Mouse (Mus musculus) c-Kit-positive CD71-negative TER-119-negative erythroid progenitor cells, embryonic 14.5 days (primary cell): ENCODE results near the gene Tnp2.
"Not testable (repeated sequence)": the region's sequence is repeated elsewhere in the genome, so short reads cannot be mapped to it uniquely, and the experiment has no call there.

Source experiments
- DNase-seq: peaks from one replicate; pipeline ENCODE4 v3.0.0-alpha.2; 2013; ENCODE audit warnings: low read depth

The Tnp2 gene

GRCm38 (mm10) chr16:10788271-10788670 lies at the start of gene Tnp2:
TSS of gene Tnp2 (minus strand) at chr16:10788660.
- DNase-seq: no peak

- no peak for DNase-seq
Observed at GRCm38 (mm10) chr16:10837903-10838302, 49.4 kb upstream of the Tnp2 start.

GRCm38 (mm10) chr16:10837250-10837649 lies 48.8 kb upstream of the Tnp2 start:
- DNase-seq: no peak

GRCm38 (mm10) chr16:10836388-10836787 lies 47.9 kb upstream of the Tnp2 start:
- no peak for DNase-seq

- peak; percentile 67 for DNase-seq
Observed at GRCm38 (mm10) chr16:10834911-10835587, 46.6 kb upstream of the Tnp2 start, which contains the start of gene Rmi2. TSS of gene Rmi2 (plus strand) at chr16:10835059.

- no peak for DNase-seq
Observed at GRCm38 (mm10) chr16:10834542-10834910, 46.1 kb upstream of the Tnp2 start.

- DNase-seq: no peak
Observed at GRCm38 (mm10) chr16:10828461-10828805, 40.0 kb upstream of the Tnp2 start.

- DNase-seq: no peak
Observed at GRCm38 (mm10) chr16:10827766-10828460, 39.5 kb upstream of the Tnp2 start.

GRCm38 (mm10) chr16:10827269-10827668 lies 38.8 kb upstream of the Tnp2 start:
- no peak for DNase-seq

- no peak for DNase-seq
Observed at GRCm38 (mm10) chr16:10825840-10826239, 37.4 kb upstream of the Tnp2 start.

GRCm38 (mm10) chr16:10824536-10824935 lies 36.1 kb upstream of the Tnp2 start:
- DNase-seq: no peak

- DNase-seq: no peak
Observed at GRCm38 (mm10) chr16:10821387-10821786, 32.9 kb upstream of the Tnp2 start.

GRCm38 (mm10) chr16:10819966-10820365 lies 31.5 kb upstream of the Tnp2 start:
- no peak for DNase-seq

GRCm38 (mm10) chr16:10818579-10819135 lies 30.2 kb upstream of the Tnp2 start:
- DNase-seq: no peak

GRCm38 (mm10) chr16:10814864-10815263 lies 26.4 kb upstream of the Tnp2 start:
- no peak for DNase-seq

- no peak for DNase-seq
Observed at GRCm38 (mm10) chr16:10813726-10814125, 25.3 kb upstream of the Tnp2 start.

- DNase-seq: no peak
Observed at GRCm38 (mm10) chr16:10812865-10813371, 24.5 kb upstream of the Tnp2 start, which contains the start of gene Gm11172. TSS of gene Gm11172 (plus strand) at chr16:10812915.

- no peak for DNase-seq
Observed at GRCm38 (mm10) chr16:10810376-10810775, 21.9 kb upstream of the Tnp2 start.

GRCm38 (mm10) chr16:10805789-10806527 lies 17.5 kb upstream of the Tnp2 start, which contains the start of gene Prm1:
TSS of gene Prm1 (minus strand) at chr16:10805839.
- no peak for DNase-seq

GRCm38 (mm10) chr16:10802420-10802819 lies 14.0 kb upstream of the Tnp2 start:
- DNase-seq: not testable (repeated sequence)

- no peak for DNase-seq
Observed at GRCm38 (mm10) chr16:10796034-10796433, 7.6 kb upstream of the Tnp2 start, which contains the start of gene Prm2. TSS of gene Prm2 (minus strand) at chr16:10796134.

- DNase-seq: no peak
Observed at GRCm38 (mm10) chr16:10790702-10791101, 2.2 kb upstream of the Tnp2 start, which contains the start of gene Prm3. TSS of gene Prm3 (minus strand) at chr16:10790914.
